Mouse (Mus musculus): ENCODE results near the gene Rbfox3. TPM values are rescaled to one million over a fixed set of nuclear protein-coding genes. Genes with fewer than 3 reads are reported as not detected.

Rbfox3 gene
- total and polyA plus RNA-seq, 2 experiments from 2014 or later: 60.3 to 73.3 TPM

GRCm38 (mm10) chr11:118760296-118760988 lies 151.0 kb downstream of the Rbfox3 start:
- no peak overlapping the region for H3K4me2 ChIP-seq (ENCODE audit: low read depth, low read length, poor library complexity, severe bottlenecking)
- H3K9ac ChIP-seq (replicated peaks; ENCODE audit: low read length, poor library complexity, severe bottlenecking): no peak overlapping the region
- no peak for TF ChIP-seq CTCF (IDR thresholded peaks at IDR 0.05)
- ATAC-seq (ENCODE audit: low FRiP score) (no peak), DNase-seq (ENCODE audit: low spot score) (peak; percentile 68)
- WGBS: 72% methylated on average over 12 of the region's 12 CpGs
- no peak overlapping the region for H3K27ac ChIP-seq (ENCODE audit: low read depth, low read length)
- H3K27me3 ChIP-seq (ENCODE audit: insufficient read depth, low read length): no peaks in the 10 kb centered on the region
- no peak overlapping the region for H3K4me3 ChIP-seq (ENCODE audit: low read depth, low read length)
- no peaks in the 10 kb centered on the region; the same call in 1 of the 2 replicates for H3K4me1 ChIP-seq (ENCODE audit: insufficient read depth, low read length)
- H3K9me3 ChIP-seq (ENCODE audit: low read length): no peaks in the 10 kb centered on the region
- no peaks in the 10 kb centered on the region for H3K36me3 ChIP-seq (ENCODE audit: insufficient read depth, low read length)

- no peak for ATAC-seq (ENCODE audit: low FRiP score)
- WGBS: 91% methylated on average over 8 of the region's 8 CpGs
These were observed 152.2 kb downstream of the Rbfox3 start for GRCm38 (mm10) chr11:118759228-118759627.

GRCm38 (mm10) chr11:118758277-118758990 lies 153.0 kb downstream of the Rbfox3 start:
- no peak overlapping the region for H3K4me2 ChIP-seq (ENCODE audit: low read depth, low read length, poor library complexity, severe bottlenecking)
- no peak overlapping the region for H3K9ac ChIP-seq (replicated peaks; ENCODE audit: low read length, poor library complexity, severe bottlenecking)
- H3K4me1 ChIP-seq (ENCODE audit: insufficient read depth, low read length): peaks cover 10% of the 10 kb centered on the region; the same call in 1 of the 2 replicates
- no peak overlapping the region for H3K4me3 ChIP-seq (ENCODE audit: low read depth, low read length)
- WGBS: 87% methylated on average over 10 of the region's 10 CpGs
- ATAC-seq (ENCODE audit: low FRiP score): no peak
- no peaks in the 10 kb centered on the region for H3K9me3 ChIP-seq (ENCODE audit: low read length)
- no peaks in the 10 kb centered on the region for H3K27me3 ChIP-seq (ENCODE audit: insufficient read depth, low read length)
- H3K27ac ChIP-seq (ENCODE audit: low read depth, low read length): no peak overlapping the region
- DNase-seq (ENCODE audit: low spot score): no peak
- no peak for TF ChIP-seq CTCF (IDR thresholded peaks at IDR 0.05)
- H3K36me3 ChIP-seq (ENCODE audit: insufficient read depth, low read length): no peaks in the 10 kb centered on the region

More at GRCm38 (mm10) chr11:118759228-118759627, 152.2 kb downstream of the Rbfox3 start:
- DNase-seq (ENCODE audit: low spot score): no peak
- Histone ChIP-seq H3K4me1 (ENCODE audit: insufficient read depth, low read length) (peaks cover 7% of the 10 kb centered on the region; the same call in 1 of the 2 replicates), H3K27me3 (ENCODE audit: insufficient read depth, low read length) (no peaks in the 10 kb centered on the region), H3K36me3 (ENCODE audit: insufficient read depth, low read length) (no peaks in the 10 kb centered on the region), H3K27ac (ENCODE audit: low read depth, low read length) (no peak overlapping the region), H3K9ac (replicated peaks; ENCODE audit: low read length, poor library complexity, severe bottlenecking) (no peak overlapping the region), H3K4me2 (ENCODE audit: low read depth, low read length, poor library complexity, severe bottlenecking) (no peak overlapping the region), H3K9me3 (ENCODE audit: low read length) (no peaks in the 10 kb centered on the region), H3K4me3 (ENCODE audit: low read depth, low read length) (no peak overlapping the region)
- TF ChIP-seq CTCF (IDR thresholded peaks at IDR 0.05): no peak

GRCm38 (mm10) chr11:118757488-118757887 lies 153.9 kb downstream of the Rbfox3 start:
- DNase-seq (ENCODE audit: low spot score): no peak
- H3K4me1 ChIP-seq (ENCODE audit: insufficient read depth, low read length): peaks cover 12% of the 10 kb centered on the region
- no peaks in the 10 kb centered on the region for H3K9me3 ChIP-seq (ENCODE audit: low read length)
- H3K27me3 ChIP-seq (ENCODE audit: insufficient read depth, low read length): no peaks in the 10 kb centered on the region
- H3K9ac ChIP-seq (replicated peaks; ENCODE audit: low read length, poor library complexity, severe bottlenecking): no peak overlapping the region
- no peak overlapping the region for H3K4me2 ChIP-seq (ENCODE audit: low read depth, low read length, poor library complexity, severe bottlenecking)
- no peak for ATAC-seq (ENCODE audit: low FRiP score)
- no peak overlapping the region for H3K27ac ChIP-seq (ENCODE audit: low read depth, low read length)
- WGBS: 88% methylated on average over 1 of the region's 1 CpGs
- no peak overlapping the region for H3K4me3 ChIP-seq (ENCODE audit: low read depth, low read length)
- no peaks in the 10 kb centered on the region for H3K36me3 ChIP-seq (ENCODE audit: insufficient read depth, low read length)
- TF ChIP-seq CTCF (IDR thresholded peaks at IDR 0.05): no peak

GRCm38 (mm10) chr11:118755003-118755402 lies 156.4 kb downstream of the Rbfox3 start:
- DNase-seq (ENCODE audit: low spot score) (no peak), ATAC-seq (ENCODE audit: low FRiP score) (no peak)
- Histone ChIP-seq H3K4me1 (ENCODE audit: insufficient read depth, low read length) (peaks cover 24% of the 10 kb centered on the region), H3K27ac (ENCODE audit: low read depth, low read length) (no peak overlapping the region), H3K27me3 (ENCODE audit: insufficient read depth, low read length) (no peaks in the 10 kb centered on the region), H3K9me3 (ENCODE audit: low read length) (no peaks in the 10 kb centered on the region), H3K9ac (replicated peaks; ENCODE audit: low read length, poor library complexity, severe bottlenecking) (0 out of 2 replicates have a peak overlapping the region, but pooled peaks have one; percentile 19), H3K4me3 (ENCODE audit: low read depth, low read length) (no peak overlapping the region), H3K36me3 (ENCODE audit: insufficient read depth, low read length) (no peaks in the 10 kb centered on the region), H3K4me2 (ENCODE audit: low read depth, low read length, poor library complexity, severe bottlenecking) (no peak overlapping the region)
- 77% methylated on average over 17 of the region's 17 CpGs for WGBS
- TF ChIP-seq CTCF (IDR thresholded peaks at IDR 0.05): no peak

GRCm38 (mm10) chr11:118754535-118754934 lies 156.9 kb downstream of the Rbfox3 start:
- Histone ChIP-seq H3K4me3 (ENCODE audit: low read depth, low read length) (no peak overlapping the region), H3K27ac (ENCODE audit: low read depth, low read length) (no peak overlapping the region), H3K4me1 (ENCODE audit: insufficient read depth, low read length) (peaks cover 24% of the 10 kb centered on the region), H3K9me3 (ENCODE audit: low read length) (no peaks in the 10 kb centered on the region), H3K4me2 (ENCODE audit: low read depth, low read length, poor library complexity, severe bottlenecking) (no peak overlapping the region), H3K27me3 (ENCODE audit: insufficient read depth, low read length) (no peaks in the 10 kb centered on the region), H3K36me3 (ENCODE audit: insufficient read depth, low read length) (no peaks in the 10 kb centered on the region), H3K9ac (replicated peaks; ENCODE audit: low read length, poor library complexity, severe bottlenecking) (no peak overlapping the region)
- WGBS: 55% methylated on average over 4 of the region's 4 CpGs
- DNase-seq (ENCODE audit: low spot score) (no peak), ATAC-seq (ENCODE audit: low FRiP score) (peak; percentile 53; the same call in 1 of the 2 replicates)
- TF ChIP-seq CTCF (IDR thresholded peaks at IDR 0.05): 0 out of 2 replicates have a peak, but pooled peaks have one; percentile 9
